Mouse (Mus musculus) midbrain, embryonic 13.5 days (tissue): ENCODE results near the gene Gpr135. TPM values are rescaled to one million over a fixed set of nuclear protein-coding genes. Genes with fewer than 3 reads are reported as not detected.
"Not testable (repeated sequence)": the region's sequence is repeated elsewhere in the genome, so short reads cannot be mapped to it uniquely, and the experiment has no call there.

Source experiments
- ATAC-seq: fragments of 200-750 bp; cut with Nextera tagmentation; 2 replicates; pipeline ENCODE4 v1.8.0; 2017; ENCODE audit warnings: mild to moderate bottlenecking, moderate TSS enrichment, moderate library complexity
- H3K27ac ChIP-seq: fragments of 300-500 bp; sonication (generic); 2 replicates; pipeline ENCODE4 v1.5.1; 2015; ENCODE audit warnings: inconsistent platforms, mild to moderate bottlenecking, moderate library complexity
- H3K27me3 ChIP-seq: fragments of 300-500 bp; sonication (generic); 2 replicates; pipeline ENCODE4 v1.6.1; 2015; ENCODE audit warnings: mild to moderate bottlenecking, inconsistent platforms
- H3K36me3 ChIP-seq: fragments of 300-500 bp; sonication (generic); 2 replicates; pipeline ENCODE4 v1.6.1; 2015; ENCODE audit warnings: mild to moderate bottlenecking, inconsistent platforms
- H3K4me1 ChIP-seq: fragments of 300-500 bp; sonication (generic); replicated peaks from 2 replicates; pipeline ENCODE4 v1.6.1; 2015; ENCODE audit warnings: inconsistent platforms
- H3K4me2 ChIP-seq: fragments of 300-500 bp; sonication (generic); replicated peaks from 2 replicates; pipeline ENCODE4 v1.6.1; 2015; ENCODE audit warnings: moderate library complexity, mild to moderate bottlenecking, inconsistent platforms
- H3K4me3 ChIP-seq: fragments of 300-500 bp; sonication (generic); replicated peaks from 2 replicates; pipeline ENCODE4 v1.5.1; 2015; ENCODE audit warnings: mild to moderate bottlenecking, inconsistent platforms
- H3K9ac ChIP-seq: fragments of 300-500 bp; sonication (generic); replicated peaks from 2 replicates; pipeline ENCODE4 v1.6.1; 2015; ENCODE audit warnings: mild to moderate bottlenecking, inconsistent platforms
- H3K9me3 ChIP-seq: fragments of 300-500 bp; sonication (generic); 2 replicates; pipeline ENCODE4 v1.6.1; 2016; ENCODE audit warnings: mild to moderate bottlenecking, inconsistent platforms
- WGBS: fragments of 180-500 bp; shearing (Covaris S2); methylation state at CpG from one replicate; pipeline ENCODE4 v1.1.7; 2015; 5-methylcytosine and 5-hydroxymethylcytosine counted together
- polyA plus RNA-seq: library from polyadenylated mRNA; unstranded; fragments of >200 nt; fragmentation: Nextera tagmentation; extraction: Ambion mirVana; gene quantifications from 2 replicates; pipeline ENCODE4 v1.2.1, GENCODE M21; 2015

The Gpr135 gene
- polyA plus RNA-seq, 1 experiment from 2014 or later, result 2.6 TPM

DNA sequence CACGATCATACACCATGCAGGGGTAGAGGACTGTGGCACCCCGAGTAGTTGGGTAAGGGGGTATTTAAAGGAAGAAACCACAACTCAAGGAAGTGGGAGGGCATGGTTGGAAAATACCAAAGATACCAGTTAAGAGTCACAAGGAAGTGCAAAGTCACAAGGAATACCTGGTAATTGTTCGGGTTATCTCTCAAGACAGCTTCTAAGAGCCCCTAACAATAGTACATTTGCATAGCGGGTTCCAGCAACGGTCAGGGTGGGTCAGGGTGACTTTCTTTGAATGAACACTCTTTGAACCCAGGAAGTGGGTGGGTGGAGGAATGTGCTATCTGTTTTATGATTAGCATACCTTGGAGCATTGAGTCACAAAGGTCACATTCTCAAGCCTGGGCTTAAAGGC is 20.8 kb downstream of the Gpr135 start:
- not testable (repeated sequence) for H3K36me3 ChIP-seq, H3K27me3 ChIP-seq, H3K27ac ChIP-seq, H3K4me1 ChIP-seq, ATAC-seq, H3K9me3 ChIP-seq, H3K9ac ChIP-seq, H3K4me2 ChIP-seq, H3K4me3 ChIP-seq
- WGBS, result 93% methylated on average over 5 of the region's 5 CpGs

DNA sequence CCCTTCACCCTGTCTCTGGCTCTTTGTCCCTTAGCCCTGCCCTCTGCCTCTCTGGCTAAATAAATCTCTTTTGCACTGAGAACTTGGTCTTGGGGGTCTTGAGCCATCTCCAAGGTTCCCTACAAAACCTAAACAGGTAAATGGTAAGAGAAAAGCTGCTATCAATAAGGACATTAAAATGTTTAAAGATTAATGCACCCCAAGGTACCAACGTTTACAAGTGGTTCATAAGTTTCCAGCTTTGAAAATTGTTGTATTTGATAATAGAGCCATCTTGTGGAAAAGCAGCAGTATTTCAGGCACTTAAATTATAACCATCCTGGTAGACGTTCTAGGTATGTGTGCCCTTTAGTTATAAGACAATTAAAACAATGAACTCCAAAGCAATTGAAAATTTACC is 23.4 kb downstream of the Gpr135 start:
- no peak overlapping the region for H3K4me3 ChIP-seq
- 9% methylated on average over 2 of the region's 2 CpGs for WGBS
- no peaks in the 10 kb centered on the region for H3K4me1 ChIP-seq
- ATAC-seq, result no peak
- H3K36me3 ChIP-seq, result no peaks in the 10 kb centered on the region
- no peak overlapping the region for H3K27ac ChIP-seq
- peaks cover 8% of the 10 kb centered on the region; the same call in 1 of the 2 replicates for H3K9me3 ChIP-seq
- no peak overlapping the region for H3K9ac ChIP-seq
- no peak overlapping the region for H3K4me2 ChIP-seq
- no peaks in the 10 kb centered on the region for H3K27me3 ChIP-seq

DNA sequence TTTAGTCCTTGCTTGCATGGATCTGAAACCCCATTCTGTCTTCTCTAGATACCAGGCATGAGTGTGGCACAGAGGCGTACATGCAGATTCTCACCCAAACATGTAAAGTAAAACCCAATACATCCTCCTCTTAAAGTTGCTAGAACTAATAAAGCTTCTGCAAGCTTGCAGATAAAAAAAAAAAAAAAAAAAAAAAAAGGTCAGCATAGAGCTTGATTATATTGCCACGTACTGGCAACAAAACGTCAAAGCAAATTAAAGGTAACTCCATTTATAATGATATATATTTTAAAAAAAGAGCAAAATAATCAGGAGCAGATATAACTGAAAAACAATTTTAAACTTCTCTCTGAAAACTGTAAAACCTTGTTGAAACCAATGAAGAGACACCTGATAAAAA is 29.7 kb downstream of the Gpr135 start:
- H3K27me3 ChIP-seq, result no peaks in the 10 kb centered on the region
- WGBS, result 94% methylated on average over 3 of the region's 3 CpGs
- no peak overlapping the region for H3K4me2 ChIP-seq
- no peak overlapping the region for H3K4me3 ChIP-seq
- no peaks in the 10 kb centered on the region for H3K9me3 ChIP-seq
- ATAC-seq, result no peak
- H3K36me3 ChIP-seq, result no peaks in the 10 kb centered on the region
- no peak overlapping the region for H3K27ac ChIP-seq
- H3K4me1 ChIP-seq, result no peaks in the 10 kb centered on the region
- H3K9ac ChIP-seq, result no peak overlapping the region

DNA sequence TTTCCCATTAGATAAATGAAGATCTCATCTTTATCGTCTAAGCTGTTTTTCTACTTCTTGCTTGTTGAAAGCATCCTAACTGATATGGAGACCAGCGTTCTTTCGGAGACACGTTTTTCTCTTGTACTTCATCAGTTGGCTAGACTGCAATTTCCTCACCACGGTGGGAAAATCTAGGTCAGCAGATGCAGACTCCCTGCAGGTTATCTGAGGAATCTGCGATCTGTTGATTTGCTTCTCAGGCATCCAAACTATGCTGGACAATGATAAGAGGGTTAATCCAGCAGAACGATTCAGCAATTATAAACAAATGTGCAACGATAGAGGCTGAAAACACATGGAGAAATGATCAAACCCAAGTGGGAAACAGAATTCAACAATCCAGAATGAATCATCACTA is 31.4 kb downstream of the Gpr135 start:
- Histone ChIP-seq H3K27ac (no peak overlapping the region), H3K27me3 (no peaks in the 10 kb centered on the region), H3K9me3 (no peaks in the 10 kb centered on the region), H3K36me3 (no peaks in the 10 kb centered on the region), H3K4me3 (no peak overlapping the region), H3K4me1 (no peaks in the 10 kb centered on the region), H3K9ac (no peak overlapping the region), H3K4me2 (no peak overlapping the region)
- ATAC-seq, result no peak
- 81% methylated on average over 8 of the region's 8 CpGs for WGBS

DNA sequence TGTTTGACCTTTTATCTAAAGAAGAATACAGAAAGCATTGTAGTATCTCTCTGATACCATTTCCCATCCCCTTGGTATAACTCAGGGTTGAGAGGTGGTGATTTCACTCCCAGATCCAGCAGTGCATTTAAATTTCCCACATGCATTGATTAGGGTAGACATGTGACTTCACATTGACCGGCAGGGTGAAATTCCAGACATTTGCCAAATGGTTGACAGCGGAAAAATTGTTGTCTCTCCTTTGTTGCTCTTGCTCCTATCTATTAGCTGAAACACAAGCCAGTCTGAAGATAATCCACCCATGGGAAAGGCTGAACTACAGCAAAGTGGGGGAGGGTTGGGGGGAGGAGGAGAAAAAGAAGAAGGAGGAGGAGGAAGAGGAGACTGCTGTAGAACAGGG is 32.1 kb downstream of the Gpr135 start:
- 73% methylated on average over 2 of the region's 2 CpGs for WGBS
- Histone ChIP-seq H3K4me2 (no peak overlapping the region), H3K4me1 (no peaks in the 10 kb centered on the region), H3K27ac (no peak overlapping the region), H3K9me3 (no peaks in the 10 kb centered on the region), H3K36me3 (no peaks in the 10 kb centered on the region), H3K4me3 (no peak overlapping the region), H3K27me3 (no peaks in the 10 kb centered on the region), H3K9ac (no peak overlapping the region)
- no peak for ATAC-seq

DNA sequence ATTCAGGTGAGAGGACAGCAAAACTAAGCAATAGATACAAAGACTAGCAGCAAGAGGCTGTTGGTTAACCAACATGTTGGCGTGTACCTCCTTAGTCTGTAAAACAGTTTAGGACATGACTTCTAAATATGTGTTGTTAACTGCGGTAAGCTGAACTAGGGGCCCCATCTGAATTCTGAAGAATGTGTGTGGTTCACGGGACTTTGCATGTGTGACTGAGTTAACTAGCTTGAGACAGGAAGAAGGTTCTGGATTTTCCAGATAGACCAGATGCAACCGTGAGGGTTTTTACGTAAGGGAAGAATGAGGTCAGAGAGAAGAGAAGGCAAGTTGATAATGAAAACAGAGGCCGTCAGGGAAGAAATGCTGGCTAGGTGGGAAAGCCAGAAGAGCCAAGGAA is 33.9 kb downstream of the Gpr135 start:
- no peaks in the 10 kb centered on the region for H3K27me3 ChIP-seq
- no peak for ATAC-seq
- H3K9ac ChIP-seq, result no peak overlapping the region
- no peaks in the 10 kb centered on the region for H3K4me1 ChIP-seq
- H3K36me3 ChIP-seq, result no peaks in the 10 kb centered on the region
- no peak overlapping the region for H3K4me3 ChIP-seq
- H3K4me2 ChIP-seq, result no peak overlapping the region
- H3K9me3 ChIP-seq, result no peaks in the 10 kb centered on the region
- WGBS, result 91% methylated on average over 6 of the region's 6 CpGs
- H3K27ac ChIP-seq, result no peak overlapping the region

DNA sequence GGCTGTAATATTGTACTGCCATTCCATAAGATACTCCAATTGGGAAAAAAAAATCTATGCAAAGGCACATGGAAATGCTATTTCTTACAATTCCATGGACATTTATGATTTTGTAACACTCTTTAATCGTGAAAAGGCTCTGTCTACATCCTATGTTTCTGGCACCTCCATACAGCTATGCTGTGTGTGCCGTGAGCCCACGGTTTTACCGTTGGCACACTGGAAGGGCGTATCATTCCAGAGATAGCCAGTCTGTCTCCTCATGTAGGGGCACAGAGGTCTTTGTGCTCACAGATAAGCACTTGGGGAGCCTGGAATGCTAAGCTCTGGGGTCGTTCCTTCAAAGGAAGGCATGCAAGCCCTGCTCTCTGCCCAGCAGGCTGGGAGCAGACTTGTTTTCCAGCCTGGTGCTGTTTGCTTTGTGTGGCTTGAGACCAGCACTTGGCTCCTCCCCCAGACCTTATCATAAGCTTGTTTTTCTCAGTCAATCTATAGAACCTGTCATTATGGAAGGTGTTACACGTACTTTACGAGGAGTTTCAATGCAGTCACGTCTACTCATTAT is 34.7 kb downstream of the Gpr135 start:
- no peak for ATAC-seq
- no peaks in the 10 kb centered on the region for H3K4me1 ChIP-seq
- no peak overlapping the region for H3K4me2 ChIP-seq
- no peak overlapping the region for H3K9ac ChIP-seq
- no peak overlapping the region for H3K4me3 ChIP-seq
- no peaks in the 10 kb centered on the region for H3K9me3 ChIP-seq
- no peak overlapping the region for H3K27ac ChIP-seq
- 74% methylated on average over 9 of the region's 9 CpGs for WGBS
- no peaks in the 10 kb centered on the region for H3K27me3 ChIP-seq
- H3K36me3 ChIP-seq, result no peaks in the 10 kb centered on the region

DNA sequence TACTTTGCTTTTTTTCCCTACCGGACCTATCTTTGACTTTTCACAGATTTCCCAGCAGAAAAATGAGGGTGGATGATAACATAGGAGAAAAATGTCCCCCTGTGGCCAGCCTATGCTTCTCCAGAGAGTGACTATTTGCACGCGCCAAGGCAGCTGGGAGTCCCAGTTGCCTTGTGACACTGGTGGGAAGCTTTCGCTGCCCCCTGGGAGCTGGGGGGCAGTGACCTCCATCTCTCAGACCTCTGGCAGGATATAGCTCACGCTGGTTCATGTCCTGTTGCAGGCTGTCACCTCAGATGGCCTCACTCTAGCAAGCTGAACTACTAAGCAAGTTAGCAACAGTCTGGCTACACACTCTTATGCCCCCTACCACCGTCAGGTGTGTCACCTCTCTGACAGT is 39.1 kb downstream of the Gpr135 start:
- no peaks in the 10 kb centered on the region for H3K36me3 ChIP-seq
- no peak overlapping the region for H3K27ac ChIP-seq
- H3K27me3 ChIP-seq, result no peaks in the 10 kb centered on the region
- H3K4me2 ChIP-seq, result no peak overlapping the region
- no peak overlapping the region for H3K4me3 ChIP-seq
- no peaks in the 10 kb centered on the region for H3K4me1 ChIP-seq
- no peaks in the 10 kb centered on the region for H3K9me3 ChIP-seq
- ATAC-seq, result no peak
- H3K9ac ChIP-seq, result no peak overlapping the region
- WGBS, result 83% methylated on average over 6 of the region's 6 CpGs

DNA sequence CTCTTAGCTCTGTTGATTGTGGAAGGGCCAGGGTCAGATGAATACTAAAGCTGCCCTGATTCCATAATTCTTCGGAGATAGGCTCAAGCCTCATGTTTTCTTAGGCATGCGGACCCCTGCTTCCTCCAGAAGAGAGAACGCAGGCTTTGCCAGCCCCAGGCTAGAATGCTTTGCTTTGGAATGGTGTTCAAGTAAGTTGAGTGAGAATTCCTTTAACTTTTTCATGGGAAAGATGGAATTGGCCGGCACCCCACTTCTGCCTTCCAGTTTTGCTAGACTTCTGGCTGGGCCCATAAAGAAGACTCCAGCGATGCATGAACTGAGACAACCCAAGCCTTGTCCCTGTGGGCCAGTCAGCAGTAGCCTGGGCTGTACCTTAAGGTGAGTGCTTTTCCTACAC is 39.8 kb downstream of the Gpr135 start:
- H3K9ac ChIP-seq, result no peak overlapping the region
- H3K27ac ChIP-seq, result no peak overlapping the region
- no peaks in the 10 kb centered on the region for H3K36me3 ChIP-seq
- H3K4me2 ChIP-seq, result no peak overlapping the region
- no peaks in the 10 kb centered on the region for H3K4me1 ChIP-seq
- ATAC-seq, result no peak
- 92% methylated on average over 5 of the region's 5 CpGs for WGBS
- no peaks in the 10 kb centered on the region for H3K9me3 ChIP-seq
- no peak overlapping the region for H3K4me3 ChIP-seq
- H3K27me3 ChIP-seq, result no peaks in the 10 kb centered on the region

DNA sequence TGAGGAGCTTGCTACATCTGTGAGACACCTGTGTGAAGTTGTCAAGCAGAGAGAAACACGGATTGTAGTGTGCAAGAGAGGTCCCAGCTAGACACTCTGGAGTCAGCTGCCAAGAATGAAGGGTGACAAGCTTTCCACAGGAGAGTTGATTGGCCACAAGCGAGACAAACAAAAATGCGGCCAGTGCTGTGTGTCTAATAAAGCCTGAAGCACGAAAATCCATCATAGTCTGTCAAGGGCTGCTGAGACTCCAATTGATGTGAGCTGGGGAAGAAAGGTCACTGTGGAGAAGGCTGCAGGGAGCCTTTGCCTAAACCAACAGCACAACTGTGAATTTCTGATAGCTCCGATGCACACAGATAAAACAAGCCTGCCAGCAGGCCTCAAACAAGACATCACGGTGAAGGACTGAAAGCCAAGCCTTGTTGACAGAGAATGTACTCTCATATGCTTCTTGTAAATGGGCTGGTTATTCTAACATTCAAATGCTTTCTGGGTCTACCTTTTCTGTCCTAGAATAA is 45.6 kb downstream of the Gpr135 start:
- no peak overlapping the region for H3K4me3 ChIP-seq
- ATAC-seq, result no peak
- no peaks in the 10 kb centered on the region for H3K4me1 ChIP-seq
- H3K36me3 ChIP-seq, result no peaks in the 10 kb centered on the region
- WGBS, result 53% methylated on average over 6 of the region's 6 CpGs
- H3K27ac ChIP-seq, result no peak overlapping the region
- H3K9me3 ChIP-seq, result no peaks in the 10 kb centered on the region
- no peak overlapping the region for H3K9ac ChIP-seq
- no peak overlapping the region for H3K4me2 ChIP-seq
- H3K27me3 ChIP-seq, result no peaks in the 10 kb centered on the region

DNA sequence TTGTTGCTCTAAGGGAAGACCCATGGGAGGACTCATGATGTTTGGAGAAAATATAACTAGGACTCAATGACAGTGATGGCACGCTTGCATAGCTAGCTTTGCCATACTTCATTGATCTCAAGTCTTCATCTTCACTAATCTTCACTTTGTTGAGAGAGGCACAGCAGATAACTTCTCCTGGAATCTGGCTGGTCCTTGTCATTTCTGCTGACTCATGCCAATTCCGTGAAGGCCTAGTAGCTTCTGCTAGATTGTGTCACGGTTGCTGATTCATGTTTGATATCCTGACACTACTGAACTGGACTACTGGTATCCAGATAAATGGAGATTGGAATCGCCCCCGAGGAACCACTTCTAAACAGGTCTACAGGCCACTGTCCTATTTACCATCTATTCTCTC is 47.4 kb downstream of the Gpr135 start:
- no peaks in the 10 kb centered on the region for H3K9me3 ChIP-seq
- H3K4me2 ChIP-seq, result no peak overlapping the region
- no peak overlapping the region for H3K9ac ChIP-seq
- 95% methylated on average over 5 of the region's 5 CpGs for WGBS
- H3K27ac ChIP-seq, result no peak overlapping the region
- H3K36me3 ChIP-seq, result no peaks in the 10 kb centered on the region
- no peak overlapping the region for H3K4me3 ChIP-seq
- no peaks in the 10 kb centered on the region for H3K4me1 ChIP-seq
- no peaks in the 10 kb centered on the region for H3K27me3 ChIP-seq
- ATAC-seq, result no peak

DNA sequence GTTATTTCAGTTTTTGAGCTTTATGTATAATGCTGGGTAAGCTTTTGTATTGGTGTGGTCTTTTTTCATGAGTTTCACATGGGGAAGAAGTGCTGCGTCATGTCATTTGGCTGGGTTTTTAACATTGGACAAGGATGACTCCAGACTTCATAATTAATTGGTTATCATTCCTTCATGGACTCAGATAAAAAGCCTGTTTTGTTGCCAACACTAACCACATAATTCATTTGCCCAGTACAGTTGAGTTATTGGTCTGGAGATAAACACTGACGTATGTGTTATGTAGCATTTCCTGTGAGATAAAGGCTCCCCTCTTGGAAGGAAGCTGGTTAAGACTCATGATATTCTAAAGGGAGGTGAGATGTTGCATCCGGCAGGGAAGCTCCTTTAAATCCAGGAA is 48.1 kb downstream of the Gpr135 start:
- Histone ChIP-seq H3K27ac (no peak overlapping the region), H3K9ac (no peak overlapping the region), H3K36me3 (no peaks in the 10 kb centered on the region), H3K9me3 (no peaks in the 10 kb centered on the region), H3K4me1 (no peaks in the 10 kb centered on the region), H3K4me3 (no peak overlapping the region), H3K4me2 (no peak overlapping the region), H3K27me3 (no peaks in the 10 kb centered on the region)
- no peak for ATAC-seq
- 96% methylated on average over 3 of the region's 3 CpGs for WGBS

DNA sequence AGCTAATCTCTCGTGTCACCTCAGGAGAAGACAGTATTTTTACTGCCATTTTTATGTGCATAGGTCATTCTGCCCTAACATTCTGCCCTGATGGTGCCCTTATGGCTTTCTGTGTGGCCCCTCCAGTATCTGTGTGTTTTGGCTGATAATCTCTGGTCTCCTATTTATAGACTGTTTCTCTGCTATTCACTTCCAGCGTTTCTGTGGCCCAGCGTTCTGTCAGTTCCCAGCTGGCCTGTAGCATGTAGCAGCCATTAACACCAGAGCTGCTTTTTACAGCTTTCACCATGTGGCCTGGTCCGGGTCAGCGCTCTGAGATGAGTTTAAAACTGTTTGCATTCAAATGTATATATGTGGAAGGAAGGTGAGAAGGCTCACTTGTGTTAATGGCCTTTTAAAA is 49.4 kb downstream of the Gpr135 start:
- H3K4me2 ChIP-seq, result no peak overlapping the region
- WGBS, result 79% methylated on average over 5 of the region's 5 CpGs
- no peaks in the 10 kb centered on the region for H3K27me3 ChIP-seq
- H3K4me3 ChIP-seq, result no peak overlapping the region
- H3K9me3 ChIP-seq, result no peaks in the 10 kb centered on the region
- no peaks in the 10 kb centered on the region for H3K36me3 ChIP-seq
- no peak overlapping the region for H3K27ac ChIP-seq
- no peak for ATAC-seq
- H3K4me1 ChIP-seq, result no peaks in the 10 kb centered on the region
- no peak overlapping the region for H3K9ac ChIP-seq
